Mouse (Mus musculus): ENCODE measurements around the gene Otud4. TPM values are rescaled to one million over a fixed set of nuclear protein-coding genes. Genes with fewer than 3 reads are reported as not detected.

Gene Otud4
- polyA plus RNA-seq, 2 experiments from 2014 or later = 13.0 to 19.5 TPM

Other genes starting within 250 kb of the Otud4 start
- gene Smad1, start 240.1 kb upstream of the Otud4 start, polyA plus RNA-seq (2017; shearing (Covaris generic)) = 10 to 100 TPM in 1 of 2 experiments, 1 to 10 TPM in 1; 8.3 to 10.8 TPM
- gene Abce1, start 72.1 kb downstream of the Otud4 start, polyA plus RNA-seq (2017; shearing (Covaris generic)) = 10 to 100 TPM; 68.6 to 83.1 TPM
- gene Anapc10, start 72.2 kb downstream of the Otud4 start, polyA plus RNA-seq (2017; shearing (Covaris generic)) = 10 to 100 TPM; 19.5 to 29.4 TPM